Mouse (Mus musculus) gonadal fat pad, adult 2 months (tissue): ENCODE data around the gene Adgrg6. TPM values are rescaled to one million over a fixed set of nuclear protein-coding genes. Genes with fewer than 3 reads are reported as not detected.

ENCODE experiments used
- DNase-seq: peaks from one replicate; pipeline ENCODE4 v3.0.0-alpha.2; 2012; ENCODE audit warnings: low read depth
- polyA plus RNA-seq: library from polyadenylated mRNA; depleted of rRNA; stranded (reverse); fragments of >200 nt; gene quantifications from 2 replicates; pipeline ENCODE4 v1.2.3, GENCODE M21; 2012; rRNA removed

Adgrg6 gene
- polyA plus RNA-seq, 1 experiment = 5.6 TPM

- DNase-seq = no peak
Observed at GRCm38 (mm10) chr10:14391025-14391639, 154.3 kb downstream of the Adgrg6 start.

DNA sequence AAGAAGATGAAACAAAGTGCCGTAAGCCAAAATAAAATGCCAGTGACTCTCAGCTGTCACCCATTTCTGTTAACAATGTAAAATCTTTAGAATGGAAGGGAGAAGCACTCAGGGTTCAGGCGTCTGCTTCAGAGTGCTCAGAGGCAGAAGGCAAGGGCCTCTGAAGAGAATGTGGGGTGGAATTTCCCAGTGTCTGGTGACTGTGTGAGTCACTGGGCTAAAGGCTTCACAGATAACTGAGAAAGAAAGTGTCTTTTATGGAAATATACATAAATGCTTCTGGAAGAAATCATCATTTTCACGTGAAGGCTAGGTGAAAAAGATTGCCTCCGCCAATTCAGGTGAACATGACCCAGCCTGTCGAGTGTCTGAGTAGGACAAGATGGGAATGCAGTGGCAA is 159.9 kb downstream of the Adgrg6 start:
- DNase-seq = no peak

DNA sequence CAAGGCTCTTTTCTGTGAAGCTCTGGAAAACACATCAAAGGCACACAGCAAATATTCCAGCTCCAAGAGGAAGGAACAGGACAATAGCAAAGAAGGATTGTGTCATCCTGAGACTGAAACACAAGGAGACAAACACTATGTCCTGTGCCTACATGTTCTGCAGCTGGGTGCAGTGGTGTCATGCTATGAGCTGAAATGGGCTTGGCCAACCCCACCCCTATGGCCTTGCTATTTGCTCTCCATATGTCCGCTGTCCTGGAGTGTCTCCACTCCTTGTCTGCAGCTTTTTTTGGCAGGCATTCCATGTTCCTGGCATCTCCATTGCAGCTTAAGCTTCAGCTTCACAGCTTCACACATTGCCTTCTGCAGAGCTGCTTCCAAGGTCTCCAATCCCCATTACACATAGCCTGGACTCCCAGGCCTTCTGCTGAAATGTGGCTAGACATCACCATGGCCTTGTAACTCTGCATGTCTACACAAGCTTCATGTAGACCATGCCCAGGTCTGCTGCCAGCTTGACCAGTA is 180.3 kb downstream of the Adgrg6 start:
- DNase-seq = no peak

DNA sequence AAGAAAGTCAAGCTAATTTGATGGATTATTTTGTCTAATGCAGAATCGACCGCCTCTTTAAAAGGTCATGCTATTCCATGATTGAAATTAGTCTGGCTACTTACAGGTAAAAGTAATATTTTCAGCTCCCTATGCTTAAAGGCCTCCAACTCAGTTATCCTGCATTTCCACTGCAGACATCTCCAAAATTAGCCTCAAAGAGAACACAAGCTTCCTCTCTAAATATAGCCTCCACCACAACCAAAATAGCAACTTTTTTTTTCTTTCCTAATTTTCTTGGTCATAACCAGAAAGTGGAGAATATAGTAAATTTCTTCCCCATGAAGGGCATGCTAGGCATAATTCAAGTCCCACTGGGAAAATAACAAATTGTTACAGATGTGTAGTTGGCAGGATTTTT is 182.2 kb downstream of the Adgrg6 start:
- DNase-seq = no peak

DNA sequence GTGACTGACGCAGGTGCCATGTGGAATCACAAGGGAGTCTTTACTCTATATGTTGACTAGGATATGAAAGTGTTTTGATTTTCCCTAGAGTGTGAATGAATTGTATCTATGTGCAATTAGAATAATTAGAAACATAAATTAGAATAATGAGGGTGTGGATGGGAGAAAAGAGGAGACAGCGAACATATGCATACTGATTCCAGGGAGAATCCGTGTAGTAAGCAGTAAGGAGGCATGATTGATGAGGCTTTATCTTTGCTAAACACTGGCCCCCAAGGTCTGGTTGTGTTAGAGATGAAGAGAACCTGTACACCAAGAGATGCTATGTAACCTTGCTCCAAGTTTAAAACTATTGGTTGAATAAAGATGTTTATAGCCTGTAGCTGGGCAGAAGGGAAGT is 187.2 kb downstream of the Adgrg6 start:
- DNase-seq = no peak

Other genes starting within 250 kb of the Adgrg6 start
- 63.3 and 98.0 TPM in 2 replicates for gene Vta1, start 159.9 kb upstream of the Adgrg6 start, polyA plus RNA-seq
- not detected in 2 replicates for gene Nmbr, start 159.9 kb upstream of the Adgrg6 start, polyA plus RNA-seq
- gene Gje1, start 172.6 kb upstream of the Adgrg6 start, polyA plus RNA-seq = not detected in 2 replicates